Mouse (Mus musculus) common myeloid progenitor, adult 5-6 weeks (primary cell): ENCODE data around the gene Gna13. TPM values are rescaled to one million over a fixed set of nuclear protein-coding genes. Genes with fewer than 3 reads are reported as not detected.

Experiments used
- ATAC-seq: replicated peaks from 2 replicates; pipeline ENCODE4 v1.8.0; 2016; ENCODE audit warnings: low read depth, mild to moderate bottlenecking, moderate TSS enrichment, inconsistent platforms; ENCODE audit not compliant: poor library complexity, severe bottlenecking
- total RNA-seq: library from RNA; stranded (forward); fragments of 200-1000, 187-1606 nt; gene quantifications from 2 replicates; pipeline ENCODE4 v1.2.3, GENCODE M21; 2017

Gene Gna13
- total RNA-seq, 1 experiment from 2014 or later: 49.6 TPM

- peak; percentile 76 for ATAC-seq
Observed at GRCm38 (mm10) chr11:109445438-109446035, 82.9 kb downstream of the Gna13 start.

Other genes with a start within 250 kb of the Gna13 start
- gene E030025P04Rik, start 218.5 kb upstream of the Gna13 start, total RNA-seq: not detected in 2 replicates
- gene Rgs9, start 64.7 kb upstream of the Gna13 start, total RNA-seq: 0.10 and 0.14 TPM in 2 replicates
- gene 9930022D16Rik, start 51.1 kb downstream of the Gna13 start, total RNA-seq: 0.58 TPM in 1 of 2 replicates, not detected in the other
- gene Amz2, start 63.1 kb downstream of the Gna13 start, total RNA-seq: 50.8 and 62.2 TPM in 2 replicates
- gene Arsg, start 110.5 kb downstream of the Gna13 start, total RNA-seq: 1.8 and 2.7 TPM in 2 replicates
- gene Slc16a6, start 110.8 kb downstream of the Gna13 start, total RNA-seq: 11.5 and 12.8 TPM in 2 replicates
- 1.9 and 5.7 TPM in 2 replicates for gene Wipi1, start 249.1 kb downstream of the Gna13 start, total RNA-seq